Mouse (Mus musculus) G1E-ER4 (cell line): Measurements from ENCODE around the gene Ccdc88c. TPM values are rescaled to one million over a fixed set of nuclear protein-coding genes. Genes with fewer than 3 reads are reported as not detected.

Experiments used
- GATA1 ChIP-seq: IDR thresholded peaks from one replicate; pipeline ENCODE4 v1.8.0; 2012; ENCODE audit warnings: low read length, inconsistent platforms
- polyA plus RNA-seq: library from polyadenylated mRNA; stranded (reverse); fragments of >175 nt; gene quantifications from 2 replicates; pipeline ENCODE4 v1.2.3, GENCODE M21; 2012

The Ccdc88c gene
- 39.7 and 48.3 TPM in 2 replicates for polyA plus RNA-seq

- TF ChIP-seq GATA1: no peak
Measured at GRCm38 (mm10) chr12:101028954-101029731, at the start of gene Ccdc88c. Gene Ccdc88c (minus strand): TSS chr12:101029056.

GRCm38 (mm10) chr12:101077955-101078354 is 49.1 kb upstream of the Ccdc88c start:
- TF ChIP-seq GATA1: no peak

- no peak for TF ChIP-seq GATA1
Measured at GRCm38 (mm10) chr12:101075433-101075832, 46.6 kb upstream of the Ccdc88c start.

- TF ChIP-seq GATA1: no peak
Measured at GRCm38 (mm10) chr12:101074821-101075429, 46.1 kb upstream of the Ccdc88c start.

- TF ChIP-seq GATA1: no peak
Measured at GRCm38 (mm10) chr12:101069813-101070212, 41.0 kb upstream of the Ccdc88c start.

GRCm38 (mm10) chr12:101066329-101066728 is 37.5 kb upstream of the Ccdc88c start:
- TF ChIP-seq GATA1: no peak

- no peak for TF ChIP-seq GATA1
Measured at GRCm38 (mm10) chr12:101039956-101040355, 11.1 kb upstream of the Ccdc88c start.

GRCm38 (mm10) chr12:101028247-101028953 is 456 bp downstream of the Ccdc88c start:
- TF ChIP-seq GATA1: no peak

- TF ChIP-seq GATA1: no peak
Measured at GRCm38 (mm10) chr12:101027451-101028246, 1.2 kb downstream of the Ccdc88c start.

GRCm38 (mm10) chr12:101026946-101027345 is 1.9 kb downstream of the Ccdc88c start:
- TF ChIP-seq GATA1: no peak

- no peak for TF ChIP-seq GATA1
Measured at GRCm38 (mm10) chr12:101026518-101026917, 2.3 kb downstream of the Ccdc88c start.

- no peak for TF ChIP-seq GATA1
Measured at GRCm38 (mm10) chr12:101026025-101026424, 2.8 kb downstream of the Ccdc88c start.

- TF ChIP-seq GATA1: peak; percentile 53
Measured at GRCm38 (mm10) chr12:101025379-101025778, 3.5 kb downstream of the Ccdc88c start.

GRCm38 (mm10) chr12:101024824-101025223 is 4.0 kb downstream of the Ccdc88c start:
- no peak for TF ChIP-seq GATA1

GRCm38 (mm10) chr12:101023143-101023542 is 5.7 kb downstream of the Ccdc88c start:
- TF ChIP-seq GATA1: no peak
